Mouse (Mus musculus) MEL (cell line): ENCODE measurements around the gene Mgat4b.

Experiments used
- BHLHE40 ChIP-seq: IDR thresholded peaks from 2 replicates; pipeline ENCODE4 v1.6.1; 2012; ENCODE audit warnings: low read depth, mild to moderate bottlenecking, inconsistent platforms, low read length, improper control_type of control experiment, borderline replicate concordance
- CTCF ChIP-seq, 3 experiments: IDR thresholded peaks in 2 of 3; conservative IDR thresholded peaks in 1 of 3; 2 replicates each; pipeline ENCODE4 v1.5.1; 2011 to 2012; ENCODE audit warnings: low read length in 3 of 3, low read depth in 2 of 3, mild to moderate bottlenecking in 2 of 3, improper control_type of control experiment in 1 of 3, inconsistent platforms in 1 of 3, mixed read lengths in 1 of 3, moderate library complexity in 1 of 3; ENCODE audit not compliant: control insufficient read depth in 1 of 3, insufficient read depth in 1 of 3, poor library complexity in 1 of 3, severe bottlenecking in 1 of 3
- EP300 ChIP-seq, 2 experiments: IDR thresholded peaks; 2 replicates each; pipeline ENCODE4 v1.6.1; 2011; ENCODE audit warnings: improper control_type of control experiment in 2 of 2, low read length in 2 of 2, low read depth in 1 of 2, mild to moderate bottlenecking in 1 of 2
- JUND ChIP-seq: IDR thresholded peaks from 2 replicates; pipeline ENCODE4 v1.6.1; 2011; ENCODE audit warnings: low read depth, mild to moderate bottlenecking, improper control_type of control experiment, low read length
- MYB ChIP-seq: IDR thresholded peaks from 2 replicates; pipeline ENCODE4 v1.6.1; 2011; ENCODE audit warnings: mild to moderate bottlenecking, low read depth, low read length, improper control_type of control experiment
- TBP ChIP-seq: IDR thresholded peaks from 2 replicates; pipeline ENCODE4 v1.8.0; 2011; ENCODE audit warnings: low read depth, low read length, improper control_type of control experiment
- USF1 ChIP-seq: IDR thresholded peaks from 2 replicates; pipeline ENCODE4 v1.6.1; 2014; ENCODE audit warnings: low read depth, mild to moderate bottlenecking, inconsistent platforms, low read length, improper control_type of control experiment, moderate library complexity
- USF2 ChIP-seq, 2 experiments: IDR thresholded peaks; 2 replicates each; pipeline ENCODE4 v1.6.1; 2011 to 2012; ENCODE audit warnings: improper control_type of control experiment in 2 of 2, low read length in 2 of 2, borderline replicate concordance in 1 of 2, inconsistent platforms in 1 of 2, low read depth in 1 of 2, mild to moderate bottlenecking in 1 of 2; ENCODE audit not compliant: insufficient read depth in 1 of 2
- ZNF384 ChIP-seq: IDR thresholded peaks from 2 replicates; pipeline ENCODE4 v1.6.1; 2012; ENCODE audit warnings: low read depth, mild to moderate bottlenecking, inconsistent platforms, low read length, improper control_type of control experiment

GRCm38 (mm10) chr11:50206037-50206436 is 4.7 kb upstream of the Mgat4b start:
- TF ChIP-seq CTCF (IDR thresholded peaks at IDR 0.05 in 2 of 3, conservative IDR thresholded peaks at IDR 0.05 in 1 of 3; ENCODE audit: control insufficient read depth in 1 of 3, insufficient read depth in 1 of 3, low read depth in 2 of 3, low read length in 3 of 3, poor library complexity in 1 of 3, severe bottlenecking in 1 of 3) (no peak), USF1 (no peak), TBP (no peak), JUND (no peak), USF2 (IDR thresholded peaks at IDR 0.05; ENCODE audit: borderline replicate concordance in 1 of 2, insufficient read depth in 1 of 2, low read depth in 1 of 2, low read length in 2 of 2) (no peak), EP300 (IDR thresholded peaks at IDR 0.05; ENCODE audit: low read depth in 1 of 2, low read length in 2 of 2) (no peak), MYB (no peak), ZNF384 (no peak), BHLHE40 (no peak)
